Mouse (Mus musculus) spleen, adult 18-20 months (tissue): Measurements from ENCODE around the gene Gm11172.

ENCODE experiments used
- DNase-seq, 2 experiments: peaks; one replicate each; pipeline ENCODE4 v3.0.0; 2022; ENCODE audit warnings: mixed read lengths in 2 of 2

Gm11172 gene

GRCm38 (mm10) chr16:10812865-10813371, at the start of gene Gm11172:
Gene Gm11172, plus strand, starts transcription at chr16:10812915.
- no peak for DNase-seq

GRCm38 (mm10) chr16:10763540-10764264, 49.0 kb upstream of the Gm11172 start:
- no peak for DNase-seq

GRCm38 (mm10) chr16:10764323-10764722, 48.4 kb upstream of the Gm11172 start:
- DNase-seq: no peak

GRCm38 (mm10) chr16:10767158-10767557, 45.6 kb upstream of the Gm11172 start:
- DNase-seq: peak in 1 of 2 experiments; percentile 70

- DNase-seq: peak in 1 of 2 experiments; percentile 36
These were observed 43.9 kb upstream of the Gm11172 start for GRCm38 (mm10) chr16:10768821-10769220.

- peak; percentile 49 to 58 for DNase-seq
These were observed 43.1 kb upstream of the Gm11172 start for GRCm38 (mm10) chr16:10769661-10770060.

GRCm38 (mm10) chr16:10770531-10771325, 42.0 kb upstream of the Gm11172 start:
- DNase-seq: no peak

GRCm38 (mm10) chr16:10771769-10772510, 40.8 kb upstream of the Gm11172 start:
- peak; percentile 31 to 42 for DNase-seq

GRCm38 (mm10) chr16:10773543-10773942, 39.2 kb upstream of the Gm11172 start:
- no peak for DNase-seq

GRCm38 (mm10) chr16:10774726-10775125, 38.0 kb upstream of the Gm11172 start:
- no peak for DNase-seq

- DNase-seq: no peak
These were observed 36.4 kb upstream of the Gm11172 start for GRCm38 (mm10) chr16:10776322-10776721.

- no peak for DNase-seq
These were observed 35.0 kb upstream of the Gm11172 start for GRCm38 (mm10) chr16:10777579-10778160.

- no peak for DNase-seq
These were observed 32.0 kb upstream of the Gm11172 start for GRCm38 (mm10) chr16:10780631-10781120.

GRCm38 (mm10) chr16:10781862-10782371, 30.8 kb upstream of the Gm11172 start:
- DNase-seq: no peak

- DNase-seq: no peak
These were observed 30.2 kb upstream of the Gm11172 start for GRCm38 (mm10) chr16:10782377-10783151.

GRCm38 (mm10) chr16:10783152-10783434, 29.6 kb upstream of the Gm11172 start:
- DNase-seq: no peak

GRCm38 (mm10) chr16:10783451-10783850, 29.3 kb upstream of the Gm11172 start:
- DNase-seq: no peak

- peak; percentile 23 to 51 for DNase-seq
These were observed 28.6 kb upstream of the Gm11172 start for GRCm38 (mm10) chr16:10783883-10784792.

- peak; percentile 85 to 94 for DNase-seq
These were observed 27.8 kb upstream of the Gm11172 start for GRCm38 (mm10) chr16:10784793-10785370.
